Comparison of ENCODE assay signal across 34 mouse cellular contexts in the genomic region with DNA sequence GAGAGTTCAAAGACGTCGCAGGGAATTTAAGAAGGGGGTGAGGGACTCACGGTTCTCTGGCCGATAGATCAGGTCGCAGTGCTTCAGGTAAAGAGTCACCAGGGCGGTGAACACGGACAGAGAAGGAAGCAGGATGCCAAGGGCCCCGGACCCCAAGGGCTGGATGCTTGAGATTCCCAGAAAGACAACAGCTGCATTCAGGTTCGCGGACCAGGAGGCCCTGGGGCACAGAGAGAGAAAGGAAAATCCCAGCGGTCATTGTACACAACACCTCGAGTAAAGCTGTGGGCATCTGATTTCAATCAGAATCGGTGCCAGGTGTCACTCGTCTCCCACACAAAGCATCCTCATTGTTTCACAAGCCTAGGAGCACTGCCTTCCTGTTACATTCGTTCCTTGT. TPM values are rescaled to one million over a fixed set of nuclear protein-coding genes. Genes with fewer than 3 reads are reported as not detected.
DNase-seq lines count a peak whose midpoint lies in the region; ATAC-seq lines count a peak whose summit lies in the region.
"Had no signal": no experiment of that assay in that cellular context is flagged by ENCODE, and none has a peak within 500 bp of the region (broad histone marks: within the 10 kb centered on the region; RNA-seq: fewer than 3 reads in every experiment).

No protein-coding gene starts in this region.

- H3K27ac ChIP-seq in embryonic facial prominence, embryonic 13.5 days, result no peak overlapping the region
- H3K27ac ChIP-seq: embryonic facial prominence, embryonic 15.5 days; hindbrain, embryonic 10.5 days; hindbrain, embryonic 15.5 days; left cerebral cortex, adult 2 months; limb, embryonic 15.5 days; liver, embryonic 13.5 days; midbrain, embryonic 12.5 days; neural tube, embryonic 13.5 days had no signal

- peak; percentile 17 for DNase-seq in embryo, embryonic 10 days (ENCODE audit: low spot score)
- DNase-seq in embryo, embryonic 9.5 days (ENCODE audit: extremely low spot score), result no peak
- DNase-seq in lung, postnatal 36 days, result peak; percentile 7
- DNase-seq in lung, postnatal 4 days, result no peak
- DNase-seq in layer of hippocampus, postnatal 10 days (ENCODE audit: low spot score in 2 of 2), result no peak
- DNase-seq in yolk sac, embryonic 10.5 days (ENCODE audit: low spot score), result no peak
- DNase-seq: adrenal gland, postnatal 14 days; cerebellum, adult 11 months; cerebellum, adult 9-10 months; cerebellum, postnatal 36 days; gastrocnemius, postnatal 36 days; heart, postnatal 14 days; kidney, adult 11 months; kidney, postnatal 14 days; liver, embryonic 13.5 days; lung, adult 18-20 months; lung, postnatal 10 days had no signal

- H3K4me3 ChIP-seq in embryonic facial prominence, embryonic 13.5 days, result no peak overlapping the region
- H3K4me3 ChIP-seq: embryonic facial prominence, embryonic 15.5 days; hindbrain, embryonic 10.5 days; hindbrain, embryonic 15.5 days; left cerebral cortex, adult 2 months; limb, embryonic 15.5 days; liver, embryonic 13.5 days; midbrain, embryonic 12.5 days; neural tube, embryonic 13.5 days had no signal

- no peaks in the 10 kb centered on the region for H3K9me3 ChIP-seq in embryonic facial prominence, embryonic 13.5 days
- H3K9me3 ChIP-seq: embryonic facial prominence, embryonic 15.5 days; hindbrain, embryonic 10.5 days; hindbrain, embryonic 15.5 days; limb, embryonic 15.5 days; liver, embryonic 13.5 days; midbrain, embryonic 12.5 days; neural tube, embryonic 13.5 days had no signal

- no peak for ATAC-seq in embryonic facial prominence, embryonic 13.5 days (ENCODE audit: insufficient number of reproducible peaks, insufficient read depth, low FRiP score, low TSS enrichment, low read depth)
- ATAC-seq: forebrain, embryonic 14.5 days; inflammation-experienced regulatory T-cells, adult 6 months; Patski had no signal

- peak overlapping the region; percentile 18; the same call in 1 of the 2 replicates for H3K4me2 ChIP-seq in embryonic facial prominence, embryonic 13.5 days
- H3K4me2 ChIP-seq: embryonic facial prominence, embryonic 15.5 days; hindbrain, embryonic 15.5 days; limb, embryonic 15.5 days; liver, embryonic 13.5 days; midbrain, embryonic 12.5 days; neural tube, embryonic 13.5 days had no signal

- no peaks in the 10 kb centered on the region for H3K36me3 ChIP-seq in embryonic facial prominence, embryonic 13.5 days
- H3K36me3 ChIP-seq: embryonic facial prominence, embryonic 15.5 days; hindbrain, embryonic 10.5 days; hindbrain, embryonic 15.5 days; limb, embryonic 15.5 days; liver, embryonic 13.5 days; midbrain, embryonic 12.5 days; neural tube, embryonic 13.5 days had no signal

- WGBS in embryonic facial prominence, embryonic 13.5 days, result 8% methylated on average over 15 of the region's 15 CpGs

- peak overlapping the region; percentile 27; the same call in 1 of the 2 replicates for H3K9ac ChIP-seq in embryonic facial prominence, embryonic 13.5 days
- H3K9ac ChIP-seq: embryonic facial prominence, embryonic 15.5 days; hindbrain, embryonic 15.5 days; limb, embryonic 15.5 days; liver, embryonic 13.5 days; midbrain, embryonic 12.5 days; neural tube, embryonic 13.5 days had no signal

- H3K4me1 ChIP-seq in embryonic facial prominence, embryonic 13.5 days, result peaks cover 5% of the 10 kb centered on the region
- H3K4me1 ChIP-seq: embryonic facial prominence, embryonic 15.5 days; hindbrain, embryonic 15.5 days; limb, embryonic 15.5 days; liver, embryonic 13.5 days; neural tube, embryonic 13.5 days had no signal

- no peaks in the 10 kb centered on the region for H3K27me3 ChIP-seq in embryonic facial prominence, embryonic 13.5 days
- H3K27me3 ChIP-seq: CH12.LX; embryonic facial prominence, embryonic 15.5 days; hindbrain, embryonic 15.5 days; limb, embryonic 15.5 days; liver, embryonic 13.5 days; neural tube, embryonic 13.5 days had no signal

RNA-seq across cellular contexts. Expression of a gene that starts 24.1 kb away (rescaled TPM):
- not detected in 2 replicates for polyA plus RNA-seq in embryonic facial prominence, embryonic 13.5 days (2015; fragmentation: Nextera tagmentation; extraction: Ambion mirVana)
- total RNA-seq in layer of hippocampus, postnatal 10 days (2021), result not detected
- total RNA-seq: adrenal gland, postnatal 14 days; CH12.LX; heart, postnatal 14 days; megakaryocyte, adult 5-6 weeks; MEL had no signal
- polyA plus RNA-seq: C2C12; forebrain, embryonic 14.5 days; hindbrain, embryonic 10.5 days; hindbrain, embryonic 15.5 days; inflammation-experienced regulatory T-cells, adult 6 months; kidney, embryonic 14.5 days; limb, embryonic 15.5 days; liver, embryonic 13.5 days; midbrain, embryonic 12.5 days; Patski; stomach, embryonic 14.5 days had no signal

Comparison
In these comparisons a context has a peak if more than half of its experiments do, and no peak if none do; other contexts are left out.
1. DNase-seq: peak in embryo, embryonic 10 days (single experiment) and lung, postnatal 36 days (single experiment); none in embryo, embryonic 9.5 days (single experiment), lung, postnatal 4 days (0 of 2), layer of hippocampus, postnatal 10 days (0 of 2) and yolk sac, embryonic 10.5 days (single experiment).